Mouse (Mus musculus) limb, embryonic 12.5 days (tissue): Measurements from ENCODE around the gene Crebl2. TPM values are rescaled to one million over a fixed set of nuclear protein-coding genes. Genes with fewer than 3 reads are reported as not detected.

Source experiments
- ATAC-seq: fragments of 200-750 bp; cut with Nextera tagmentation; 2 replicates; pipeline ENCODE4 v1.8.0; 2017; ENCODE audit warnings: low read depth, moderate TSS enrichment; ENCODE audit not compliant: insufficient number of reproducible peaks, insufficient read depth, low FRiP score, low TSS enrichment
- H3K27ac ChIP-seq: fragments of 300-500 bp; sonication (generic); 2 replicates; pipeline ENCODE4 v1.5.1; 2016; ENCODE audit warnings: mild to moderate bottlenecking, moderate library complexity
- H3K27me3 ChIP-seq: fragments of 300-500 bp; sonication (generic); 2 replicates; pipeline ENCODE4 v1.6.1; 2016; ENCODE audit warnings: mild to moderate bottlenecking, moderate library complexity
- H3K36me3 ChIP-seq: fragments of 300-500 bp; sonication (generic); 2 replicates; pipeline ENCODE4 v1.6.1; 2016; ENCODE audit warnings: mild to moderate bottlenecking, moderate library complexity
- H3K4me1 ChIP-seq: fragments of 300-500 bp; sonication (generic); replicated peaks from 2 replicates; pipeline ENCODE4 v1.6.1; 2016
- H3K4me2 ChIP-seq: fragments of 300-500 bp; sonication (generic); 2 replicates; pipeline ENCODE4 v1.6.1; 2016; ENCODE audit warnings: mild to moderate bottlenecking, moderate library complexity
- H3K4me3 ChIP-seq: fragments of 300-500 bp; sonication (generic); replicated peaks from 2 replicates; pipeline ENCODE4 v1.5.1; 2016; ENCODE audit warnings: mild to moderate bottlenecking
- H3K9ac ChIP-seq: fragments of 300-500 bp; sonication (generic); replicated peaks from 2 replicates; pipeline ENCODE4 v1.6.1; 2016; ENCODE audit warnings: mild to moderate bottlenecking, moderate library complexity
- H3K9me3 ChIP-seq: fragments of 300-500 bp; sonication (generic); 2 replicates; pipeline ENCODE4 v1.6.1; 2016; ENCODE audit warnings: mild to moderate bottlenecking, moderate library complexity
- WGBS: fragments of 180-500 bp; shearing (Covaris S2); methylation state at CpG from one replicate; pipeline ENCODE4 v1.1.7; 2016; 5-methylcytosine and 5-hydroxymethylcytosine counted together
- polyA plus RNA-seq: library from polyadenylated mRNA; unstranded; fragments of >200 nt; fragmentation: Nextera tagmentation; extraction: Ambion mirVana; gene quantifications from 2 replicates; pipeline ENCODE4 v1.2.1, GENCODE M21; 2016

Gene Crebl2
- polyA plus RNA-seq, 1 experiment from 2014 or later, result 1.7 TPM

GRCm38 (mm10) chr6:134876795-134877194, 46.8 kb downstream of the Crebl2 start:
- Histone ChIP-seq H3K36me3 (no peaks in the 10 kb centered on the region), H3K4me3 (no peak overlapping the region), H3K4me2 (no peak overlapping the region), H3K27ac (no peak overlapping the region), H3K9ac (no peak overlapping the region), H3K9me3 (no peaks in the 10 kb centered on the region), H3K27me3 (no peaks in the 10 kb centered on the region), H3K4me1 (peaks cover 5% of the 10 kb centered on the region; the same call in 1 of the 2 replicates)
- WGBS, result 78% methylated on average over 6 of the region's 6 CpGs
- no peak for ATAC-seq

- Histone ChIP-seq H3K4me2 (no peak overlapping the region), H3K4me1 (peaks cover 5% of the 10 kb centered on the region; the same call in 1 of the 2 replicates), H3K27me3 (no peaks in the 10 kb centered on the region), H3K9me3 (no peaks in the 10 kb centered on the region), H3K36me3 (no peaks in the 10 kb centered on the region), H3K9ac (no peak overlapping the region), H3K27ac (no peak overlapping the region), H3K4me3 (no peak overlapping the region)
- 92% methylated on average over 4 of the region's 4 CpGs for WGBS
- ATAC-seq, result no peak
These were observed 47.3 kb downstream of the Crebl2 start for GRCm38 (mm10) chr6:134877276-134877675.

GRCm38 (mm10) chr6:134877892-134878291, 47.9 kb downstream of the Crebl2 start:
- Histone ChIP-seq H3K9me3 (no peaks in the 10 kb centered on the region), H3K9ac (no peak overlapping the region), H3K4me2 (no peak overlapping the region), H3K4me3 (no peak overlapping the region), H3K36me3 (no peaks in the 10 kb centered on the region), H3K27ac (no peak overlapping the region), H3K4me1 (peaks cover 5% of the 10 kb centered on the region; the same call in 1 of the 2 replicates), H3K27me3 (no peaks in the 10 kb centered on the region)
- ATAC-seq, result no peak
- WGBS, result 62% methylated on average over 1 of the region's 1 CpGs

GRCm38 (mm10) chr6:134879556-134879955, 49.6 kb downstream of the Crebl2 start:
- no peak overlapping the region for H3K9ac ChIP-seq
- WGBS, result 81% methylated on average over 5 of the region's 5 CpGs
- H3K36me3 ChIP-seq, result no peaks in the 10 kb centered on the region
- H3K27me3 ChIP-seq, result no peaks in the 10 kb centered on the region
- H3K4me1 ChIP-seq, result peaks cover 5% of the 10 kb centered on the region; the same call in 1 of the 2 replicates
- ATAC-seq, result no peak
- no peaks in the 10 kb centered on the region for H3K9me3 ChIP-seq
- H3K4me3 ChIP-seq, result no peak overlapping the region
- no peak overlapping the region for H3K27ac ChIP-seq
- H3K4me2 ChIP-seq, result no peak overlapping the region

- Histone ChIP-seq H3K9me3 (no peaks in the 10 kb centered on the region), H3K9ac (no peak overlapping the region), H3K4me2 (no peak overlapping the region), H3K27ac (no peak overlapping the region; the same call in 1 of the 2 replicates), H3K4me3 (no peak overlapping the region), H3K4me1 (peaks cover 5% of the 10 kb centered on the region; the same call in 1 of the 2 replicates), H3K36me3 (no peaks in the 10 kb centered on the region), H3K27me3 (no peaks in the 10 kb centered on the region)
- ATAC-seq, result no peak
- WGBS, result 51% methylated on average over 2 of the region's 2 CpGs
These were observed 50.1 kb downstream of the Crebl2 start for GRCm38 (mm10) chr6:134880046-134880445.

- ATAC-seq, result no peak
- no peak overlapping the region for H3K4me2 ChIP-seq
- H3K9ac ChIP-seq, result no peak overlapping the region
- H3K9me3 ChIP-seq, result no peaks in the 10 kb centered on the region
- no peaks in the 10 kb centered on the region for H3K27me3 ChIP-seq
- 91% methylated on average over 4 of the region's 4 CpGs for WGBS
- H3K36me3 ChIP-seq, result no peaks in the 10 kb centered on the region
- H3K4me3 ChIP-seq, result no peak overlapping the region
- peaks cover 13% of the 10 kb centered on the region for H3K4me1 ChIP-seq
- no peak overlapping the region for H3K27ac ChIP-seq
These were observed 53.7 kb downstream of the Crebl2 start for GRCm38 (mm10) chr6:134883661-134884060.

GRCm38 (mm10) chr6:134885515-134885914, 55.6 kb downstream of the Crebl2 start:
- Histone ChIP-seq H3K27ac (no peak overlapping the region), H3K4me2 (no peak overlapping the region), H3K36me3 (no peaks in the 10 kb centered on the region), H3K27me3 (no peaks in the 10 kb centered on the region), H3K4me1 (peaks cover 16% of the 10 kb centered on the region), H3K4me3 (no peak overlapping the region), H3K9me3 (no peaks in the 10 kb centered on the region), H3K9ac (no peak overlapping the region)
- ATAC-seq, result no peak
- WGBS, result 94% methylated on average over 2 of the region's 2 CpGs

- Histone ChIP-seq H3K4me3 (no peak overlapping the region), H3K9ac (no peak overlapping the region), H3K9me3 (no peaks in the 10 kb centered on the region), H3K27me3 (no peaks in the 10 kb centered on the region), H3K4me2 (no peak overlapping the region), H3K36me3 (no peaks in the 10 kb centered on the region), H3K27ac (no peak overlapping the region), H3K4me1 (peaks cover 12% of the 10 kb centered on the region)
- no peak for ATAC-seq
- WGBS, result 88% methylated on average over 8 of the region's 8 CpGs
These were observed 56.5 kb downstream of the Crebl2 start for GRCm38 (mm10) chr6:134886475-134886874.

- H3K4me3 ChIP-seq, result no peak overlapping the region
- ATAC-seq, result no peak
- no peaks in the 10 kb centered on the region for H3K36me3 ChIP-seq
- H3K9me3 ChIP-seq, result no peaks in the 10 kb centered on the region
- H3K27ac ChIP-seq, result no peak overlapping the region
- H3K4me2 ChIP-seq, result no peak overlapping the region
- H3K27me3 ChIP-seq, result no peaks in the 10 kb centered on the region
- 43% methylated on average over 5 of the region's 5 CpGs for WGBS
- no peak overlapping the region for H3K9ac ChIP-seq
- peaks cover 12% of the 10 kb centered on the region for H3K4me1 ChIP-seq
These were observed 57.1 kb downstream of the Crebl2 start for GRCm38 (mm10) chr6:134887008-134887407.

- Histone ChIP-seq H3K36me3 (no peaks in the 10 kb centered on the region), H3K4me3 (no peak overlapping the region), H3K4me2 (peak overlapping the region; percentile 23; the same call in 1 of the 2 replicates), H3K4me1 (peaks cover 12% of the 10 kb centered on the region), H3K9me3 (no peaks in the 10 kb centered on the region), H3K27ac (no peak overlapping the region), H3K9ac (no peak overlapping the region), H3K27me3 (no peaks in the 10 kb centered on the region)
- no peak for ATAC-seq
- WGBS, result 4% methylated on average over 10 of the region's 10 CpGs
These were observed 57.9 kb downstream of the Crebl2 start for GRCm38 (mm10) chr6:134887711-134888449.

- 4% methylated on average over 4 of the region's 4 CpGs for WGBS
- H3K27ac ChIP-seq, result no peak overlapping the region
- H3K4me1 ChIP-seq, result peaks cover 12% of the 10 kb centered on the region
- H3K9ac ChIP-seq, result no peak overlapping the region
- no peaks in the 10 kb centered on the region for H3K36me3 ChIP-seq
- ATAC-seq, result 0 out of 2 replicates have a peak, but pooled peaks have one; percentile 26
- H3K27me3 ChIP-seq, result no peaks in the 10 kb centered on the region
- H3K9me3 ChIP-seq, result no peaks in the 10 kb centered on the region
- H3K4me2 ChIP-seq, result no peak overlapping the region
- no peak overlapping the region for H3K4me3 ChIP-seq
These were observed 58.6 kb downstream of the Crebl2 start for GRCm38 (mm10) chr6:134888563-134889017.

- 90% methylated on average over 1 of the region's 1 CpGs for WGBS
- no peak overlapping the region for H3K9ac ChIP-seq
- H3K27ac ChIP-seq, result no peak overlapping the region
- no peaks in the 10 kb centered on the region for H3K9me3 ChIP-seq
- H3K36me3 ChIP-seq, result no peaks in the 10 kb centered on the region
- H3K4me3 ChIP-seq, result no peak overlapping the region
- no peaks in the 10 kb centered on the region for H3K27me3 ChIP-seq
- no peak for ATAC-seq
- peaks cover 12% of the 10 kb centered on the region for H3K4me1 ChIP-seq
- no peak overlapping the region for H3K4me2 ChIP-seq
These were observed 59.8 kb downstream of the Crebl2 start for GRCm38 (mm10) chr6:134889763-134890162.
